Mouse (Mus musculus) cerebellum, adult 18-20 months (tissue): ENCODE data around the gene Psg16.

Experiments
- DNase-seq, 2 experiments: peaks; one replicate each; pipeline ENCODE4 v3.0.0; 2021

Psg16 gene

GRCm38 (mm10) chr7:17073904-17074615 lies at the start of gene Psg16:
TSS of gene Psg16 (plus strand) at chr7:17074040.
- peak; percentile 89 to 90 for DNase-seq

GRCm38 (mm10) chr7:17024141-17024540 lies 49.7 kb upstream of the Psg16 start:
- peak; percentile 62 to 63 for DNase-seq

GRCm38 (mm10) chr7:17024814-17025504 lies 48.9 kb upstream of the Psg16 start:
- peak in 1 of 2 experiments; percentile 48 for DNase-seq

GRCm38 (mm10) chr7:17025505-17025894 lies 48.3 kb upstream of the Psg16 start:
- DNase-seq = peak in 1 of 2 experiments; percentile 35

- DNase-seq = peak in 1 of 2 experiments; percentile 33
These were observed 47.8 kb upstream of the Psg16 start for GRCm38 (mm10) chr7:17025896-17026622.

GRCm38 (mm10) chr7:17026710-17027587 lies 46.9 kb upstream of the Psg16 start:
- peak; percentile 76 to 78 for DNase-seq

GRCm38 (mm10) chr7:17027588-17028343 lies 46.1 kb upstream of the Psg16 start, which contains the start of gene Ppp5c:
TSS of gene Ppp5c (minus strand) at chr7:17027924.
- peak; percentile 85 to 89 for DNase-seq

- DNase-seq = no peak
These were observed 44.9 kb upstream of the Psg16 start for GRCm38 (mm10) chr7:17028923-17029322.

GRCm38 (mm10) chr7:17030239-17030638 lies 43.6 kb upstream of the Psg16 start:
- no peak for DNase-seq

- DNase-seq = no peak
These were observed 35.7 kb upstream of the Psg16 start for GRCm38 (mm10) chr7:17038018-17038695.

- DNase-seq = no peak
These were observed 34.5 kb upstream of the Psg16 start for GRCm38 (mm10) chr7:17039373-17039772.

- DNase-seq = no peak
These were observed 28.1 kb upstream of the Psg16 start for GRCm38 (mm10) chr7:17045743-17046142.

- no peak for DNase-seq
These were observed 26.7 kb upstream of the Psg16 start for GRCm38 (mm10) chr7:17047041-17047682.

GRCm38 (mm10) chr7:17048431-17049190 lies 25.2 kb upstream of the Psg16 start:
- DNase-seq = no peak

- DNase-seq = no peak
These were observed 23.3 kb upstream of the Psg16 start for GRCm38 (mm10) chr7:17050491-17050890.

- DNase-seq = peak; percentile 75 to 83
These were observed 22.8 kb upstream of the Psg16 start for GRCm38 (mm10) chr7:17050933-17051594.

- no peak for DNase-seq
These were observed 19.4 kb upstream of the Psg16 start for GRCm38 (mm10) chr7:17054325-17054989.

- no peak for DNase-seq
These were observed 18.4 kb upstream of the Psg16 start for GRCm38 (mm10) chr7:17055287-17055946.
